Mouse (Mus musculus): ENCODE data around the gene Rbx1. TPM values are rescaled to one million over a fixed set of nuclear protein-coding genes. Genes with fewer than 3 reads are reported as not detected.

Gene Rbx1
- total RNA-seq (2012; rRNA removed), result 238 and 249 TPM in 2 replicates
- 177 and 178 TPM in 2 replicates for total RNA-seq (2014; rRNA removed)
- polyA plus RNA-seq (2012; ENCODE audit: insufficient read length, low read depth), result 151 and 184 TPM in 2 replicates

GRCm38 (mm10) chr15:81465901-81466737 is at the start of gene Rbx1:
TSS of gene Rbx1 (plus strand) at chr15:81466296.
- in situ Hi-C loops (cut with MboI; ENCODE audit: low pct_ligation_motif_present, low pct_unique_long_range_greater_than_20kb, low sequenced_read_pairs), result no loop called here
- peaks cover 7% of the 10 kb centered on the region for H3K9me3 ChIP-seq (replicated peaks; ENCODE audit: low read length)
- peak within 1 kb of the TSS; percentile 70 to 74 (median 73) for H3K4me3 ChIP-seq (replicated peaks in 1 of 3; ENCODE audit: low read depth in 2 of 3, low read length in 2 of 3, poor library complexity in 1 of 3)
- peak within 1 kb of the TSS; percentile 64 for H3K27ac ChIP-seq (ENCODE audit: insufficient read depth, low read depth)
- TF ChIP-seq HCFC1 (IDR thresholded peaks at IDR 0.05; ENCODE audit: low read depth, low read length) (peak; percentile 78), ZC3H11A (IDR thresholded peaks at IDR 0.05; ENCODE audit: low read depth, low read length) (no peak), KAT2A (IDR thresholded peaks at IDR 0.05; ENCODE audit: insufficient replicate concordance, low read length) (0 out of 2 replicates have a peak, but pooled peaks have one; percentile 39), NELFE (IDR thresholded peaks at IDR 0.05; ENCODE audit: low read depth, low read length) (peak; percentile 76; the same call in 1 of the 2 replicates), CHD1 (IDR thresholded peaks at IDR 0.05; ENCODE audit: low read depth, low read length) (no peak), ELF1 (IDR thresholded peaks at IDR 0.05; ENCODE audit: low read depth, low read length) (peak; percentile 59), POLR2A (IDR thresholded peaks at IDR 0.05; ENCODE audit: low read depth, low read length) (peak; percentile 90), ZKSCAN1 (IDR thresholded peaks at IDR 0.05; ENCODE audit: borderline replicate concordance, low read depth, low read length) (no peak), ZMIZ1 (IDR thresholded peaks at IDR 0.05; ENCODE audit: low read depth, low read length) (peak; percentile 53), CHD2 (IDR thresholded peaks at IDR 0.05; ENCODE audit: low read length) (peak; percentile 93), MAX (IDR thresholded peaks at IDR 0.05; ENCODE audit: low read length) (no peak; the same call in 1 of the 2 replicates), JUND (conservative IDR thresholded peaks at IDR 0.05; ENCODE audit: low read depth, low read length) (no peak), UBTF (IDR thresholded peaks at IDR 0.05; ENCODE audit: low read depth, low read length) (peak; percentile 32; the same call in 1 of the 2 replicates), MAFK (IDR thresholded peaks at IDR 0.05; ENCODE audit: insufficient replicate concordance, low read length) (no peak), MEF2A (IDR thresholded peaks at IDR 0.05; ENCODE audit: borderline replicate concordance, low read depth, low read length) (no peak; the same call in 1 of the 2 replicates), RAD21 (IDR thresholded peaks at IDR 0.05; ENCODE audit: low read depth, low read length) (no peak), NRF1 (IDR thresholded peaks at IDR 0.05; ENCODE audit: low read depth, low read length) (peak; percentile 90), MAZ (IDR thresholded peaks at IDR 0.05; ENCODE audit: low read depth, low read length) (peak; percentile 93), E2F4 (IDR thresholded peaks at IDR 0.05; ENCODE audit: insufficient replicate concordance, low read depth, low read length) (no peak), SIN3A (IDR thresholded peaks at IDR 0.05; ENCODE audit: low read length) (peak; percentile 44; the same call in 1 of the 2 replicates), USF2 (conservative IDR thresholded peaks at IDR 0.05; ENCODE audit: low read depth, low read length) (no peak), ETS1 (conservative IDR thresholded peaks at IDR 0.05; ENCODE audit: low read depth, low read length) (no peak), MYC (IDR thresholded peaks at IDR 0.05; ENCODE audit: low read depth, low read length) (no peak), USF1 (IDR thresholded peaks at IDR 0.05; ENCODE audit: low read depth, low read length) (no peak), SMC3 (IDR thresholded peaks at IDR 0.05; ENCODE audit: low read depth, low read length) (no peak), BHLHE40 (IDR thresholded peaks at IDR 0.05; ENCODE audit: low read depth, low read length) (peak; percentile 61), TBP (conservative IDR thresholded peaks at IDR 0.05; ENCODE audit: low read depth, low read length) (0 out of 2 replicates have a peak, but pooled peaks have one; percentile 41), GABPA (IDR thresholded peaks at IDR 0.05; ENCODE audit: insufficient replicate concordance, low read depth, low read length) (no peak), TCF12 (IDR thresholded peaks at IDR 0.05; ENCODE audit: low read depth, low read length) (peak; percentile 86), POLR2AphosphoS2 (IDR thresholded peaks at IDR 0.05; ENCODE audit: low read depth, low read length) (peak; percentile 74), IRF4 (IDR thresholded peaks at IDR 0.05; ENCODE audit: low read depth, low read length) (peak; percentile 30; the same call in 1 of the 2 replicates)
- H3K27me3 ChIP-seq (replicated peaks), result no peaks in the 10 kb centered on the region
- H3K4me2 ChIP-seq (ENCODE audit: insufficient read depth, low read depth, poor library complexity, severe bottlenecking), result peak within 1 kb of the TSS; percentile 90
- peaks cover 8 to 27% of the 10 kb centered on the region in 2 experiments; a peak in 3 of 4 replicates for H3K4me1 ChIP-seq (ENCODE audit: control insufficient read depth in 1 of 2, insufficient read depth in 2 of 2)
- dilution Hi-C loops (cut with MboI; ENCODE audit: extremely low pct_ligation_motif_present, extremely low pct_unique_long_range_greater_than_20kb, low sequenced_read_pairs), result no loop called here
- DNase-seq (ENCODE audit: extremely low read depth), result peak; percentile 97
- H3K9ac ChIP-seq (ENCODE audit: insufficient read depth, low read depth), result peak within 1 kb of the TSS; percentile 94
- peaks cover 26 to 33% of the 10 kb centered on the region in 2 experiments for H3K36me3 ChIP-seq (replicated peaks in 1 of 2; ENCODE audit: control insufficient read depth in 1 of 2, insufficient read depth in 1 of 2, low read length in 1 of 2)
- H3K79me2 ChIP-seq (replicated peaks; ENCODE audit: control insufficient read depth, extremely low read depth, insufficient read depth, poor library complexity, severe bottlenecking), result peaks cover 31% of the 10 kb centered on the region

Data from CH12.LX (cell line).